Mouse (Mus musculus): ENCODE measurements around the gene Cfap157.

Gene Cfap157

DNA sequence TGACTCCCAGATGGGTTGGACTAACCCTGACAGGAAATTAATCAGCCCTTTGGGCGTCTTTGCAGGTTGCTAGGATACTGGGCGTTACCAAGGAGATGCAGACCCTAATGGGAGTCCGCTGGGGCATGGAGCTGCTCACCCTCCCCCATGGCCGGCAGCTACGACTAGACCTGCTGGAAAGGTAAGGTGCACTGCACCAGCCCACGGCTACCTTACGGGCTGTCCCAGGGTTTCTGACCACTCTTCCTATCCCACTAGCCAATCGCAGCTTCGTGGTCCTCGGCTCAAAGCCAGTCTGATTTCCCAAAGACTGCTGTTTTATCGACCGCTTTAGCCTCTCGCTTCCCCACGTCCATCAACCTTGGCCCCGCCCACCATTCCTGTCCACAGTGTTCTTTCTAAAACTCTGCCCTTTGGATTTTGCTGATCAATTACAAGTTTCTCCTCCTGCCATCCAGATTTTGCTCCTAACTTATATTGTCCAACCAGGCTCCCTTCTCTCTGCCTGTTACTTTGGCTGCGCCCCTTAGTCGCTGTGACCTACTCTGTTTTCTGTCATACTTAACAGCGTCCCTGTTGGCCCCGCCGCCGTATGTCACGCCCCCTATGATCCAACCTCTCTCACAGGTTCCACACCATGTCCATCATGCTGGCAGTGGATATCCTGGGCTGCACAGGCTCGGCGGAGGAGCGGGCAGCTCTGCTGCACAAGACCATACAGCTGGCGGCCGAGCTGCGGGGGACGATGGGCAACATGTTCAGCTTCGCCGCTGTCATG lies 33.2 kb downstream of the Cfap157 start:
- DNase-seq (ENCODE audit: low read depth, low spot score), result peak; percentile 71

DNA sequence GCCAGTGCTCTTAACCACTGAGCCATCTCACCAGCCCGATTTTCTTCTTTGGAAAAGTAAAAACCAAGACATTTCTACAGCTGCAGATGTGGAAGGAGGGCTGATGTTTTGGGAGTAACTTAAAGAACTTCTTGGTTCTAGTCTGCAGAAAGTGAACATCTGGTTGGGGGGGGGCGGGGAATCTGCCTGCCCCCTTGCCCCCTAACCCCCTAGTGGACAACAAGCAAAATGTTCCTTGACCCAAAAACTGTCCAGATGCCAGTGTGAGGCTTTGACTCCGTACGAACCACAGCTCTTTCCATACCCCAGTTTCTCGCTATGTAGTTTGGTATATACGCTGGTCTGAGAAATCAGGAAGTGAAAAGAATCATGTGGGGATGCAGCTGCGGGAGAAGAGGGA lies 34.0 kb downstream of the Cfap157 start:
- no peak for DNase-seq (ENCODE audit: low read depth, low spot score)

DNA sequence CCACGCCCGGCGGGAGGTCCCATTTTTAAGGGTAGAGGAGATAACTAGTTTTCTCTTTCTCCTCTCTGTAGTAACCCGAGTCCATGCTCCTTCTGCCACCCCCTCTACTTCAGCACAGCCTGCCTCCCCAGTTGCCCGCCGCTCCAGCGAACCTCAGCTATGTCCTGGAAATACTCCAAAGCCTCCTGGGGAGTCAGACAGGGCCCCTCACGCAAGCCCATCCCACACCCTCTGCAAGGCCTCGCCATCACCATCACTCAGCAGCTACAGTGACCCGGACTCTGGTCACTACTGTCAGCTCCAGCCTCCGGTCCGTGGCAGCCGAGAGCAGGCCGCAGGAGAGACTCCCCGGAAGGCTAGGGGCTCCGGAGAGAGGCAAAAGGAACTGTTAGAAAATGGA lies 35.1 kb downstream of the Cfap157 start:
- DNase-seq (ENCODE audit: low read depth, low spot score), result no peak

DNA sequence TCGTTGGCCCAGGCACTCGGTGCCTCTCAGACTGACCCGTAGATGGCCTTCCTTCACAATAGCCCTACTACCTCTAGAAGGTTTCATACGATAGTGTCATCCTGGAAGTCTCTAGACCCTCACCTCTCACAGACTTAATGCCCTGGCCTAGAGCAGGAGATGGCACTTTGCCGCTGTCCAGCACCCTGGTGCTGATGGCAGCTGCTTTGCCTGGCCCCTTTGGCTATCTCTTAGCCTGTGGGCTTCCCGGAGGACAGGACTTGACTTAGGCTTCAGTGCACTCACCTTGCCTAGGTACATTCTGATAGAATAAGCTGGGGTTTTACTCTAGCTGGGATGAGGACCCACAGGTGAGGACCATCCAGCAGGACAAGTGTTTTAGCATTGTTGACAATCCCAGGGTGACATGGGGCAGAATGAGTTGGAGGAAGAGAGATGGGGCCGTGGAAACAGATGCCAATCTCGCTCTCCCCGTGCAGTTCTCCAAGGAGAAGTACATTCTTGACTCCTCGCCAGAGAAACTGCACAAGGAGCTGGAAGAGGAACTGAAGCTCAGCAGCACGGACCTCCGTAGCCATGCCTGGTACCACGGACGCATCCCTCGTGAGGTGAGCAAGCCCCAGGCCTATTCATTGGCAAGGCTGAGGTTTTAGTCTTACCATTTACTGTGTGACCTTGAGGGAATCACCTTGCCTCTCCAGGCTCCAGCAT lies 39.8 kb downstream of the Cfap157 start:
- DNase-seq (ENCODE audit: low read depth, low spot score), result no peak

DNA sequence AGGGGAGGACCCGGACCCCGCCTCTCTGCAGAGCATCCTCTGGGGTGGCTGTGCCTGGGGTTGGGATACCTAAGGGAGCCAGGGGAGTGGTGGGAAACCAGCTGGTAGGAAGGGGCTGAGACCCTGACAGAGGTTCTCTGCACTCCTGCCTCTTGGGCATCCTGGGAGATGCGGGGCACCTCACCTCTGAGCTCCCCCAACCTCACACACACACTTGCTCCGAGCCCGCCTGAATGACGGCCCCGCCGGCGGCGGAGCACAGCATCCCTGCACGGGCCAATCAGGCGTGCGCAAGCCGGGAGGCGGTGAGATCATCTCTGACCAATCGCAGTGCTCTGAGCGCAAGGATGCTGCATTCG lies 42.1 kb downstream of the Cfap157 start:
- no peak for DNase-seq (ENCODE audit: low read depth, low spot score)

DNA sequence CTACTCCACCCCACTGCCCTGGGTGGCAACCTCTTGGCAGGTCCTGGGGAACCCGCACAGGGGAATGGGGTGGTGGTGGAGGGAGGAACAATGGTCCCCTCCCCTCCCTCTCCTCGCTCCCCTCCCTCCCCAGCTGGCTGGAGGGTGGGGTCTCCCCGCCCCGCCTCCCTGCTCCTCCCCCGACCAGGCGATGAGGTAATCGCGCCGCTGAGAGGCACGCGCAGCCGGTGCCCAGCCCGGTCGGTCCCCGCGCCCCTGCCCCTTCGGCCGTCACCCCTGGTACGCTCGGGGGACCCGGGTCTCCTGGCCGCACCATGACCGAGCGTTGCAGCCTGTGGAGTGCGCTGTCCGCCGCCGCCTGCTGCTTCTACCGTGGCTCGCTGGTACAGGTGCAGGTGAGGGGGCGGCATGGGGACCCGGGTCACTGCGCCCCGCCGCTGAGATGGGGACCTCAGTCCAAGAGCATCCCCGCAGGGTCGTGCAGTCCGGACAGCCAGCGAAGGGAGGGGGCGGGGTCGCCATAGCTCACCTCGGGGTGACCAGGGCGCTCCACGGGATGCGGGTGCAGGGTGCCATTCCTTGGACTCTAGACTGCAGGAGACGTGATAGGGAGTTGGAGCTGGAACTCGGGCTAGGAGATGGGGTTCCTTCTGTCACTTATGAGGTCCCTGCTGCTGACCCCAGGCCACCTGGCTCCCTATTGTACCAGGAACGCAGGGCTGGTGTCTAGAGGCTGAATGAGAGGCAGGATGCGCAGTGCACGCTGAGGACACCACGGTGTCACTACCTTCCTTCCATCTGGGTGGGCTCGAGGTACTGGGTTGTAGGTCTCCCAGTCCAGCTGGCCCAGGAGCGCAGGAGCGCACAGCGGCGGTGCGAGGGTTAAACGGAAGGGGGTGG lies 42.7 kb downstream of the Cfap157 start:
- no peak for DNase-seq (ENCODE audit: low read depth, low spot score)

DNA sequence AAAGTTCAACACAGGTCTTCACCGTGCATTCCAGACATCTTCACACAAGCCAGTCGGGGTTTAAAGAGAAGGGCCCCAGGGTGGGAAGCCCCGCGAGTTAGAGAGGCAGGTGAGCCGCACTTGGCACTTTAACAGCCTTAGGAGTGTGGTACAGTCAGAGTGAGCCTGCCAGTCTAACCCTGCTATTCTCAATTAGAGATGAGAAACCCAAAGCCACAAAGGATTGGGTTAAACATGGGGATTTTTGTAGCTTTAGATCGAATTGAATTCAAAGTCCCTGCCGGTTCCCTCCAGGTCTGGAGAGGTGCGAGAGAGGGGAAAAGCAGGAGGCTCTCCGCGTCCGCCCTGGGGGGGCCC lies 43.3 kb downstream of the Cfap157 start, which contains the start of gene 6330409D20Rik:
TSS of gene 6330409D20Rik (minus strand) at position 101 of the 357 bp plus-strand sequence.
- DNase-seq (ENCODE audit: low read depth, low spot score), result no peak

DNA sequence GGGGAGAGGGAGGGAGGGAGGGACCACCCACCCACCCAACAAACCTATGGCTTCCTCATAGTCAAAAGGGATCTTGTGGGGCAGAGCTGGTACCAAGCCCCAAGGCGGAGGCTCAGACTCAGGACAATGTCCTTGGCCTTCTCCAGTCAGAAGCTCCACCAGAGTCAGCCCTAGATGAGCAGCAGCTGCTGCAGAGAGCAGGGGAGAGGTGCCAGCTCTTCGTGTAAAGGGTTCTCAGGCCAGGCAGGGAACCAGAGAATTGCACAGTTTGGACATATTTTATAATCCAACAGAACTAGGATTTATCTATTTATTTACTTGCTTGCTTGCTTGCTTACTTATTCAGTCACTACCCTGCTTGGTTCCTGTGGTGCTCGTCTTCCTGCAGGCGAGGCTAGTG lies 44.9 kb downstream of the Cfap157 start:
- DNase-seq (ENCODE audit: low read depth, low spot score), result no peak

DNA sequence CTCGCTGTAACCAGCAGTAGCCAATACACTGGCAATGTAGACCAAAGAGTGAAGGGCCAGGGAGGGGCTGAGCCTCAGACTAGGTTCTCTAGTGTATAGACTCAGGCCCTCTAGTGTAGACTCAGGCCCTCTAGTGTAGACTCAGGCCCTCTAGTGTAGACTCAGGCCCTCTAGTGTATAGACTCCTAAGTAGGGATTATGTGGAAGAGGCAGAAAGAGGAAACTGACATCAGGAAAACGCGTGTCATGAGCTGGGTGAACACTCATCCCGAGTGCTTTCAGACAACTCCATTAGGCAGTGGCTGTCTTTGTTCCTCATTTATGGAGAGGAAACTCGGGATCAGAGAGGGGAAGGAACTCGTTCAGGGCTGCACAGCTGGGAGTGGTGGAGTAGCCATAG lies 47.2 kb downstream of the Cfap157 start:
- no peak for DNase-seq (ENCODE audit: low read depth, low spot score)

DNA sequence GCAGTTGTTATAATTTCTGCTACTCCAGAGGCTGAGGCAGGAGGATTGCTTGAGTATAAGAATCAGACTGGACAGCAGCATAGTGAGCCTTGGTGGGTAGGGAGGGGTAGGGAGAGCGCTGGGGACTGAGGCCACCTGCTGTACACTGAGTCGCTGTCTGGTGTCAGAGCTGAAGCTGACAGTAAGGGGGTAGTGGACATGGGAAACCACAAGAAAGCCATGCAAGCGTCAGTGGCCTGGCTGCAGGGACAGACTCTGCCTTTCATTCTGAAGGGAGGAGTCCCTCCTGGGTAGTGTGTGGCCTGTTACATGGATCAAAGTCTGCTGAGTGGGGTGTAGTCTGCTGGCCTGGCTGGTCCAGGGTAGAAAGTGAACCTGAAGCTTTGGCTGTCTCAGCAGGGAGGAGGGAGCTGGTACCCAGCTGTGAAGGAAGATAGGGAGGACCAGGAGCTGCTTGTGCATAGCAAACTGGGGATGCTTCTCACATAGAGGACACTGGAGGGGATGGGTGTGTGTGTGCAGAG lies 47.9 kb downstream of the Cfap157 start:
- no peak for DNase-seq (ENCODE audit: low read depth, low spot score)

DNA sequence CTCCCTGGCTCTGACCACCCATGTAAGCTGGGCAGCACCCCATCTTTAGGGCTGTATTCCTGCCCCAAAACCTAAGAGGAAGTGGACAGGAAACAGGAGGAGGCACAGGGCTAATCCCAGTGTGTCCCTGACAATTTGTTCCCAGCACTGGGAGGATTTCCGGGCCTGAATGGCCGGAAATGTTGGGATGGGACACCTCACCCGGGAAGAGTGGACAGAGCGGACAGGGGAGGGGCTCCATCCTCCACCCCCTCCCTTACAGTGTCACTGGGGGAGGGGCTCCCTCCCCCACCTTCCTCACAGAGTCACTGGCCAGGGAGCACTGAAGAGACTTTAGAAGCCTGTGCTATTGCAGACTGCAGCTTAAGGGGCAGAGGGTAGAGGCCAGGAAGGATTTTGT lies 49.3 kb downstream of the Cfap157 start:
- no peak for DNase-seq (ENCODE audit: low read depth, low spot score)

DNA sequence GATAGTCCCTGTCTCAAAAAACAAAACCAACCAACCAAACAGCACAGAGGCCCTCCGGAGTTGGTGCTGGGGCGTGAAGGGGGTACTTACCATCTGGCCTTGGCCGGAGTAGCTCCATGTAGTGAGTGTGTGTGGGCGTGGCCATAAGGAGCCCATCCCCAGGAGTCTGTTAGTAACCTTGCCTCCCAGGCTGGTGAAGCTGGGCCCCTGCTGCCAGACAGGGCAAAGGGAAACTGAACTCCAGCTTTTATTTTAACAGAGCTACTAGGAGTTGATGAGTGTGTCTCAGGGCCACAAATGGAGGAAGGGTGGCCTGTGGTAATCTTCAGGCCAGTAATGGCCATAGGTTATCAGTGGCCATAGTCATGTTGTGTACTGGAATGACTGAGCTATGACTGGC lies 49.7 kb downstream of the Cfap157 start:
- no peak for DNase-seq (ENCODE audit: low read depth, low spot score)

DNA sequence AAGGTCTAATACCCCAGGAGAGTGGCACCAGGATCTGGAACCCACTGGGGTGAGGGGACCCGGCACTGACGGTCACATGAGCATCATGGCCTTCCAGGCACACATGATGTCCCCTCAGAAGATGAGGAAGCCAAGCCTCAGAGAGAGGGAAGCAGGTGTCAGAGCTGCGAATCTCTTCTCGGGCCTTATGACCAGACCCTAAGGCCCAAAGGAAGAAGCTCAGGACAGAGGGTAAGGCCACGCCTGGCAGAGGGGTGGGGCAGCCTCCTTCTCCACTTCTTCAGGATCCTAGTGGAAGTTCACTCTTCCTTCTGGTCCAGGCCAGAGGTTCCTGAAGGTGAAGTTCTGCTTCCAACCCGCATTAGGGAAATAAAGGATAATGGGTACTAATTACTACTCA lies 51.5 kb downstream of the Cfap157 start:
- DNase-seq (ENCODE audit: low read depth, low spot score), result no peak

DNA sequence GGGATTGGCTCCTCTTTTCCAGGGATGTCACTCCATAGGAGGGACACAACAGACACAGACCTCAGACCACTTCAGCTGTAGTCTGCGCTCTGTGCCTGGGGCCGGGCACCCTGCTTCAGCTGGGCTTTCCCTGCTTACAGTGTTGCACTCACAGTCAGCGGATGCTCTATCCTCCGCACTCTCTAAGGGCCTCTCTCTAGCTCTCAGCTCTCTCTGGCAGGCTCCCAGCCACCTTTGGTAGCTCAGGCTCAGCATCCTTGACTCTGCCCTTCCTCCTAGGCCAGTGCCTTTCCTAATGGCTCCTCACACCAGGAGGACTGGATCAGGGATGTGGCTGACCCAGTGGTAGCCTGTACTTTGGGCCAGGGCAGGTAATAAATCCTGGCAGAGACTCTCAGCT lies 52.3 kb downstream of the Cfap157 start:
- no peak for DNase-seq (ENCODE audit: low read depth, low spot score)

DNA sequence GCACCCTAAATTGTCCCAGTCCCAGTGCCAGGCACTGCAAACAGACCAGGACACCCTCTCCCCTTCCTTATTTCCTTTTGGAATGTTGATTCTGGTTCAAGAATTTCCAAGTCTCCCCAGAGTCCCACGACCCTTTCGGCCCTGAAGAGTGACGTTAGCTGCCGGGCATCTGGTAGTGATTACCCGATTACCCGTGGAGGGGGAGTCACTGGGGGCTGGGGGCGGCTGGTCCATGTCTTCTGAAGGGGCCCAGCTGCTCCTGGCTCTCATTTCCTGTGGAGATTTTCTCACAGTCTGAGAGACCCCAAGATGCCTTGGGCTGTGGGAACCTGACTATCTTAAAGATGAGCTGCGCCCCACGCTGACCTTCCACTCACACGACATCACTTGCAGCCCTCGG lies 53.4 kb downstream of the Cfap157 start:
- no peak for DNase-seq (ENCODE audit: low read depth, low spot score)

DNA sequence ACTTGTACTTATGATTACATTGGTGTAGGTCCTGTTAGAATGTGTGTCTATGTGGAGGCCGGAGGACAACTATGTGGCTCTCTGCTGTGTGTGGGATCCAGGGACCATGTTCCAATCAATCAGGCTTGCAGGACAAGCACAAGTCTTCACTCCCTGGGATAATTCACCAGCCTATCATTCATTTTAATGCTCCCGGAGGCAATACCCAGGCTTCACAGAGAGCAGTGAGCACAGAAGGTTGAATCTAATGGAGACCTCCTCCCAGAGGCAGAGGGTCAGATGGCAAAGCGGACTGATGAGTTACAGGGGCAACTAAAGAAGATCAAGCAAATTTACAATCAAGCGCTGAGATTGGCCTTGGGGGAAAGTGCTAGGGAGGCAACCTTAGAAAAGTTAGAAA lies 54.7 kb downstream of the Cfap157 start:
- no peak for DNase-seq (ENCODE audit: low read depth, low spot score)

DNA sequence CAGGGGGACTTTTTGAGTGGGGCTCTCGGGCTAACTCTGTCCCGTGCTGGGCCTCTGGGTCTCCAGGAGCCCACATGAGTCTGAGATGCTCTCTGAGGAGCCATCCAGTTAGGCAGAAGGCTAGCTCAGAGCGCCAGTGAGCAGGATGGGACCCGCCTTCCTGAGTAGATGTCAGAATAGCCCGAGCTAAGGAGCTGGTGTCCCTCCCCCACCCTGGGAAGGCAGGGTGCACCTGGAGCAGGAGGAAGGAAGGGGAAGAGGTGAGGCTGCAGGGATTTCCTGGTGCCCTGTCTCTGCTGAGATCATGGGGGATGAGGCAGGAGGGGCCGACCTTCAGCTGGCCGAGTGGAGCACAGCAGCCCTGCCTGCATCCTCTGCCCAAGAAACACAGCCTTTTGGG lies 55.8 kb downstream of the Cfap157 start:
- DNase-seq (ENCODE audit: low read depth, low spot score), result no peak

DNA sequence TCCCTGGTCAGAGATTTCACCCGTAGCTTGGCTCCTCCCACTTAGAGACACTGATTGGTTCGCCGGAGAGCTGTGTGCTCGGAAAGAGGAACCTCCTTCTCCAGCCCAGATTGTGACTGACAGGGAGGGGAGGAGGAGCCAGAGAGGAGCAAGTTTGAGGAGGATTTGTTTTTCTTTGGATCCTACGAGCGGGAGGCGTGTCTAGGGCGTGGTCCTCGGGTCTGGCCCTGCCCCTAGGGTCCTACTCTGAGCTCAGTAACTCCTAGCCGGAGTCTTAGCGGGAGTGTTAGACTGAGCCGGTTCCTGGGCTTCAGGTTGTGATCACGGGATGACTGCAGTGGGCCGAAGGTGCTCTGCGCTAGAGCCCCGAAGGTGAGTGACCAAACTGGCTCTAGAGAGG lies 56.8 kb downstream of the Cfap157 start:
- DNase-seq (ENCODE audit: low read depth, low spot score), result peak; percentile 74

All from retina, adult 2 months (tissue).